Mouse (Mus musculus): Measurements from ENCODE around the gene Wfdc1. TPM values are rescaled to one million over a fixed set of nuclear protein-coding genes. Genes with fewer than 3 reads are reported as not detected.
A peak's percentile ranks its signal among the peaks of the same experiment; 100 is the strongest.

The Wfdc1 gene
- total and polyA plus RNA-seq, 2 experiments from 2014 or later = 8.5 to 11.6 TPM

- H3K9ac ChIP-seq (replicated peaks; ENCODE audit: low read length, poor library complexity, severe bottlenecking) = no peak overlapping the region
- no peak for DNase-seq (ENCODE audit: low spot score)
- H3K36me3 ChIP-seq (ENCODE audit: insufficient read depth, low read length) = no peaks in the 10 kb centered on the region
- H3K4me2 ChIP-seq (ENCODE audit: low read depth, low read length, poor library complexity, severe bottlenecking) = no peak overlapping the region
- no peak for ATAC-seq (ENCODE audit: low FRiP score)
- H3K9me3 ChIP-seq (ENCODE audit: low read length) = no peaks in the 10 kb centered on the region
- 79% methylated on average over 11 of the region's 11 CpGs for WGBS
- H3K4me3 ChIP-seq (ENCODE audit: low read depth, low read length) = no peak overlapping the region
- no peak for TF ChIP-seq CTCF (IDR thresholded peaks at IDR 0.05)
- no peaks in the 10 kb centered on the region for H3K27me3 ChIP-seq (ENCODE audit: insufficient read depth, low read length)
- no peak overlapping the region for H3K27ac ChIP-seq (ENCODE audit: low read depth, low read length)
- H3K4me1 ChIP-seq (ENCODE audit: insufficient read depth, low read length) = no peaks in the 10 kb centered on the region
Measured at GRCm38 (mm10) chr8:119709703-119710093, 43.5 kb downstream of the Wfdc1 start.

GRCm38 (mm10) chr8:119712226-119712625 is 46.1 kb downstream of the Wfdc1 start:
- no peak for TF ChIP-seq CTCF (IDR thresholded peaks at IDR 0.05)
- DNase-seq (ENCODE audit: low spot score) (no peak), ATAC-seq (ENCODE audit: low FRiP score) (no peak)
- WGBS = 84% methylated on average over 6 of the region's 6 CpGs
- no peaks in the 10 kb centered on the region for H3K9me3 ChIP-seq (ENCODE audit: low read length)
- H3K4me3 ChIP-seq (ENCODE audit: low read depth, low read length) = no peak overlapping the region
- H3K27me3 ChIP-seq (ENCODE audit: insufficient read depth, low read length) = no peaks in the 10 kb centered on the region
- no peaks in the 10 kb centered on the region for H3K4me1 ChIP-seq (ENCODE audit: insufficient read depth, low read length)
- no peak overlapping the region for H3K27ac ChIP-seq (ENCODE audit: low read depth, low read length)
- no peak overlapping the region for H3K9ac ChIP-seq (replicated peaks; ENCODE audit: low read length, poor library complexity, severe bottlenecking)
- no peak overlapping the region for H3K4me2 ChIP-seq (ENCODE audit: low read depth, low read length, poor library complexity, severe bottlenecking)
- no peaks in the 10 kb centered on the region for H3K36me3 ChIP-seq (ENCODE audit: insufficient read depth, low read length)

- no peaks in the 10 kb centered on the region for H3K27me3 ChIP-seq (ENCODE audit: insufficient read depth, low read length)
- H3K9ac ChIP-seq (replicated peaks; ENCODE audit: low read length, poor library complexity, severe bottlenecking) = no peak overlapping the region
- no peaks in the 10 kb centered on the region for H3K4me1 ChIP-seq (ENCODE audit: insufficient read depth, low read length)
- H3K9me3 ChIP-seq (ENCODE audit: low read length) = no peaks in the 10 kb centered on the region
- no peak overlapping the region for H3K27ac ChIP-seq (ENCODE audit: low read depth, low read length)
- no peak overlapping the region for H3K4me3 ChIP-seq (ENCODE audit: low read depth, low read length)
- DNase-seq (ENCODE audit: low spot score) (no peak), ATAC-seq (ENCODE audit: low FRiP score) (no peak)
- H3K4me2 ChIP-seq (ENCODE audit: low read depth, low read length, poor library complexity, severe bottlenecking) = no peak overlapping the region
- no peaks in the 10 kb centered on the region for H3K36me3 ChIP-seq (ENCODE audit: insufficient read depth, low read length)
- WGBS = 68% methylated on average over 5 of the region's 5 CpGs
- no peak for TF ChIP-seq CTCF (IDR thresholded peaks at IDR 0.05)
Measured at GRCm38 (mm10) chr8:119713421-119713820, 47.3 kb downstream of the Wfdc1 start.

DNA sequence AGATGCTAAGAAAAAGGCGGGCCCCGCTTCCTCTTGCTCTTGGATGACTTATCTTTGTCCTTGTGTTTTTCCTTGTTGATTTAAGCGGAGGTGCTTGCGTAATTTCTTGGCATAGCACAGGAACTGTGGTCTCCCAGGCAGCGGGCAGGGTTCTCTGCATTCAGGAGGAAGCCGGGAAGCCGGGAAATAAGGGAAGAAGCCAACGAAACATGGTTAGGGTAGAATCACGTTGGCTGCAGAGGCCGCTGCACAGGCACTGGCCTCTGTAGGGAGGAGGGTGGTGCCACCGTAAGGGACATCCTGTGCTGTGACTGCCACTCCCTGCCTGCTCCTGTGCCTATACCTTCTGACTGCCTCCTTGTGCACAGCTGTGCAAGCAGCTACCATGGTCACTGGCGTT is 49.1 kb downstream of the Wfdc1 start:
- no peak for ATAC-seq (ENCODE audit: low FRiP score)
- no peak for TF ChIP-seq CTCF (IDR thresholded peaks at IDR 0.05)
- 63% methylated on average over 12 of the region's 12 CpGs for WGBS
- DNase-seq (ENCODE audit: low spot score) = peak; percentile 10
- H3K9me3 ChIP-seq (ENCODE audit: low read length) = no peaks in the 10 kb centered on the region
- no peaks in the 10 kb centered on the region for H3K36me3 ChIP-seq (ENCODE audit: insufficient read depth, low read length)
- no peak overlapping the region for H3K27ac ChIP-seq (ENCODE audit: low read depth, low read length)
- H3K27me3 ChIP-seq (ENCODE audit: insufficient read depth, low read length) = no peaks in the 10 kb centered on the region
- H3K9ac ChIP-seq (replicated peaks; ENCODE audit: low read length, poor library complexity, severe bottlenecking) = no peak overlapping the region
- no peaks in the 10 kb centered on the region for H3K4me1 ChIP-seq (ENCODE audit: insufficient read depth, low read length)
- H3K4me2 ChIP-seq (ENCODE audit: low read depth, low read length, poor library complexity, severe bottlenecking) = no peak overlapping the region
- H3K4me3 ChIP-seq (ENCODE audit: low read depth, low read length) = no peak overlapping the region

DNA sequence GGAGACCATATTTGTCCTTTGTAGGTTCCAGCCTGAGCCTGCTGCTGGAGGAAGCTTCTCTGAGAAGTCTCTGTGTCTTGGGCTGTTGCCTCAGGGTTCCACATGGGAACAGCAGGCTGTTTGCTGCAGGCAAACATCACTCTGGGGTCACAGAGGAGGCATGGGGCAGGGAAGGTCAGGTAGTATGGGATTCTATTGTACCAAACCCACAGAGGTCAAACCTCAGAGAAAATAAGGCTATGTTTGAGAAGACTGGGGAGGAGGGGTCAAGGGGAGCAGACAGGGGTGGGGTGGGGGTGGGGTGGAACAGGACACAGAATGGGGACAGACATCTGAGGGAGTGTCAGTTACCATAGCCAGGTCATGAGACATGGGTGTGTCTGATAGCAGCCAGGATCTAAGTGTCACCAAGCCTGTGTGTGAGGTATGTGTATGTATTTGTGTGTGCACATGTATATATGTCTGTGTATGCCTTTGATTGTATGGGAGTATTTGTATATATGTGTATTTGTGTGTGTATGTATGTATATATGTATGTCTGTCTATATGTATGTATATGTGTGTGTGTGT is 50.6 kb downstream of the Wfdc1 start:
- Histone ChIP-seq H3K9me3 (ENCODE audit: low read length) (no peaks in the 10 kb centered on the region), H3K27me3 (ENCODE audit: insufficient read depth, low read length) (no peaks in the 10 kb centered on the region), H3K36me3 (ENCODE audit: insufficient read depth, low read length) (no peaks in the 10 kb centered on the region), H3K4me3 (ENCODE audit: low read depth, low read length) (no peak overlapping the region), H3K4me2 (ENCODE audit: low read depth, low read length, poor library complexity, severe bottlenecking) (no peak overlapping the region), H3K9ac (replicated peaks; ENCODE audit: low read length, poor library complexity, severe bottlenecking) (no peak overlapping the region), H3K4me1 (ENCODE audit: insufficient read depth, low read length) (no peaks in the 10 kb centered on the region), H3K27ac (ENCODE audit: low read depth, low read length) (no peak overlapping the region)
- DNase-seq (ENCODE audit: low spot score) = no peak
- no peak for TF ChIP-seq CTCF (IDR thresholded peaks at IDR 0.05)
- no peak for ATAC-seq (ENCODE audit: low FRiP score)

DNA sequence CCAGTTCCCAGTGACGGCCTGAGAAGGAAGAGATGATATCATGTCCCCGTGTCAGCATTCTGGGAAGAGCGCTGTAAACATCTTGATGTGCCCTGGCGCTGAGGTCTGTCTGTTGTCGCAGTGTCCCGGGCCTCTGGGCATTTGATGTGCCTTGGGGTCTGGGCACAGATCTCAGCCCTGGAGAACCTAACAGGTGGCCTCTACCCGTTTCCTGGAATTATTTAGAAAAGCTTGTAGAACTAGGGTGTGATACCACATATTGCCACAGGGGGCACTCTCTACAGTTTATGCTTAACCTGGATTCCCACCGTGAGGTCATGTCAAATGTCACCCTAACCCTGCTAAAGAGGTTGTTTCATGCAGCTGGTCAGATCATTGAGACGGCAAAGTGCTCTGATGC is 51.6 kb downstream of the Wfdc1 start:
- peak; percentile 76 for TF ChIP-seq CTCF (IDR thresholded peaks at IDR 0.05)
- H3K4me1 ChIP-seq (ENCODE audit: insufficient read depth, low read length) = no peaks in the 10 kb centered on the region
- DNase-seq (ENCODE audit: low spot score) = peak; percentile 33
- H3K27ac ChIP-seq (ENCODE audit: low read depth, low read length) = no peak overlapping the region
- WGBS = 61% methylated on average over 9 of the region's 9 CpGs
- no peak overlapping the region for H3K4me2 ChIP-seq (ENCODE audit: low read depth, low read length, poor library complexity, severe bottlenecking)
- no peak overlapping the region for H3K9ac ChIP-seq (replicated peaks; ENCODE audit: low read length, poor library complexity, severe bottlenecking)
- no peak for ATAC-seq (ENCODE audit: low FRiP score)
- no peaks in the 10 kb centered on the region for H3K27me3 ChIP-seq (ENCODE audit: insufficient read depth, low read length)
- H3K4me3 ChIP-seq (ENCODE audit: low read depth, low read length) = no peak overlapping the region
- H3K9me3 ChIP-seq (ENCODE audit: low read length) = no peaks in the 10 kb centered on the region
- H3K36me3 ChIP-seq (ENCODE audit: insufficient read depth, low read length) = no peaks in the 10 kb centered on the region

Measured in midbrain, postnatal 0 days (tissue).